Comparison of ENCODE assay signal across 10 mouse cellular contexts in genomic region chr10:43439492-43439941, GRCm38 (mm10). TPM values are rescaled to one million over a fixed set of nuclear protein-coding genes. Genes with fewer than 3 reads are reported as not detected.
DNase-seq lines count a peak whose midpoint lies in the region; ATAC-seq lines count a peak whose summit lies in the region.
"Had no signal": no experiment of that assay in that cellular context is flagged by ENCODE, and none has a peak within 500 bp of the region (broad histone marks: within the 10 kb centered on the region; RNA-seq: fewer than 3 reads in every experiment).

No protein-coding gene starts in this region.

- H3K9me3 ChIP-seq in embryonic facial prominence, embryonic 10.5 days = no peaks in the 10 kb centered on the region
- H3K9me3 ChIP-seq in midbrain, embryonic 14.5 days (ENCODE audit: control insufficient read depth, low read length) = no peaks in the 10 kb centered on the region
- no peaks in the 10 kb centered on the region for H3K9me3 ChIP-seq in heart, embryonic 10.5 days

- 9% methylated on average over 7 of the region's 7 CpGs for WGBS in embryonic facial prominence, embryonic 10.5 days
- WGBS in midbrain, embryonic 14.5 days = 4% methylated on average over 7 of the region's 7 CpGs
- 32% methylated on average over 7 of the region's 7 CpGs for WGBS in heart, embryonic 10.5 days

- H3K27ac ChIP-seq in embryonic facial prominence, embryonic 10.5 days (replicated peaks) = peak overlapping the region; percentile 72
- H3K27ac ChIP-seq in midbrain, embryonic 14.5 days (replicated peaks; ENCODE audit: low read depth, low read length) = peak overlapping the region; percentile 88
- H3K27ac ChIP-seq in heart, embryonic 10.5 days = no peak overlapping the region; the same call in 1 of the 2 replicates

- peaks cover 40% of the 10 kb centered on the region for H3K4me1 ChIP-seq in embryonic facial prominence, embryonic 10.5 days
- peaks cover 15% of the 10 kb centered on the region for H3K4me1 ChIP-seq in midbrain, embryonic 14.5 days (ENCODE audit: control insufficient read depth, insufficient read depth, low read length)
- peaks cover 24% of the 10 kb centered on the region for H3K4me1 ChIP-seq in heart, embryonic 10.5 days

- no peaks in the 10 kb centered on the region for H3K27me3 ChIP-seq in embryonic facial prominence, embryonic 10.5 days (replicated peaks; ENCODE audit: low read depth, poor library complexity, severe bottlenecking)
- no peaks in the 10 kb centered on the region for H3K27me3 ChIP-seq in midbrain, embryonic 14.5 days (ENCODE audit: control insufficient read depth, insufficient read depth, low read length)
- H3K27me3 ChIP-seq in heart, embryonic 10.5 days (ENCODE audit: insufficient read depth, poor library complexity, severe bottlenecking) = no peaks in the 10 kb centered on the region

- 0 out of 2 replicates have a peak overlapping the region, but pooled peaks have one; percentile 6 for H3K9ac ChIP-seq in midbrain, embryonic 14.5 days (replicated peaks; ENCODE audit: low read length)

- H3K4me3 ChIP-seq in embryonic facial prominence, embryonic 10.5 days = no peak overlapping the region
- no peak overlapping the region for H3K4me3 ChIP-seq in midbrain, embryonic 14.5 days (replicated peaks; ENCODE audit: low read depth, low read length)
- H3K4me3 ChIP-seq in heart, embryonic 10.5 days = no peak overlapping the region
- H3K4me3 ChIP-seq: erythroblast, embryonic 14.5 days had no signal

- peak overlapping the region; percentile 27 for H3K4me2 ChIP-seq in midbrain, embryonic 14.5 days (ENCODE audit: low read length)

- H3K36me3 ChIP-seq in embryonic facial prominence, embryonic 10.5 days (replicated peaks) = peaks cover 5% of the 10 kb centered on the region; the same call in 1 of the 2 replicates
- no peaks in the 10 kb centered on the region for H3K36me3 ChIP-seq in midbrain, embryonic 14.5 days (ENCODE audit: control insufficient read depth, insufficient read depth, low read length)
- H3K36me3 ChIP-seq in heart, embryonic 10.5 days = no peaks in the 10 kb centered on the region

- peak; percentile 63 for ATAC-seq in midbrain, embryonic 14.5 days (ENCODE audit: low FRiP score, low TSS enrichment)

- peak; percentile 35 to 43 for DNase-seq in cerebellum, postnatal 10 days
- no peak for DNase-seq in cerebellum, postnatal 4 days (ENCODE audit: low spot score in 2 of 2)
- DNase-seq in embryonic facial prominence, embryonic 10.5 days (ENCODE audit: low spot score) = peak; percentile 52
- DNase-seq in hindlimb bud, embryonic 11.5 days (ENCODE audit: extremely low spot score, low read depth, low spot score) = peak; percentile 74
- DNase-seq in midbrain, embryonic 14.5 days = peak; percentile 86
- DNase-seq in heart, embryonic 10.5 days (ENCODE audit: low spot score) = no peak
- DNase-seq in right cerebral cortex, postnatal 4 days = no peak
- no peak for DNase-seq in thymus, postnatal 4 days
- DNase-seq: heart, postnatal 10 days had no signal

RNA-seq across cellular contexts. Expression of gene Bend3, which starts 39.1 kb away (rescaled TPM):
- 9.1 and 10.8 TPM in 2 replicates for polyA plus RNA-seq in embryonic facial prominence, embryonic 10.5 days (2016; fragmentation: Nextera tagmentation; extraction: Ambion mirVana)
- polyA plus RNA-seq in midbrain, embryonic 14.5 days (2014; fragmentation: Nextera tagmentation; extraction: Ambion mirVana) = 3.8 and 6.1 TPM in 2 replicates
- polyA plus RNA-seq in heart, embryonic 10.5 days (2016; fragmentation: Nextera tagmentation; extraction: Ambion mirVana) = 5.4 and 5.8 TPM in 2 replicates

Comparison
In these comparisons a context has a peak if more than half of its experiments do, and no peak if none do; other contexts are left out.
1. DNase-seq: peak in cerebellum, postnatal 10 days (2 of 2), embryonic facial prominence, embryonic 10.5 days (single experiment), hindlimb bud, embryonic 11.5 days (single experiment) and midbrain, embryonic 14.5 days (single experiment); none in cerebellum, postnatal 4 days (0 of 2), heart, embryonic 10.5 days (single experiment), right cerebral cortex, postnatal 4 days (single experiment) and thymus, postnatal 4 days (single experiment).